Mouse (Mus musculus) cerebellum, adult 2 months (tissue): ENCODE measurements around the gene Bfsp2.

Source experiments
- CTCF ChIP-seq: fragments of 200-500 bp; IDR thresholded peaks from 2 replicates; pipeline ENCODE4 v1.5.1; 2011; ENCODE audit warnings: low read depth, mild to moderate bottlenecking, control low read depth, low read length, moderate library complexity, borderline replicate concordance; ENCODE audit not compliant: insufficient read depth
- POLR2A ChIP-seq: fragments of 200-500 bp; IDR thresholded peaks from 2 replicates; pipeline ENCODE4 v1.6.1; 2011; ENCODE audit warnings: low read length, control low read depth, borderline replicate concordance; ENCODE audit not compliant: insufficient read depth

DNA sequence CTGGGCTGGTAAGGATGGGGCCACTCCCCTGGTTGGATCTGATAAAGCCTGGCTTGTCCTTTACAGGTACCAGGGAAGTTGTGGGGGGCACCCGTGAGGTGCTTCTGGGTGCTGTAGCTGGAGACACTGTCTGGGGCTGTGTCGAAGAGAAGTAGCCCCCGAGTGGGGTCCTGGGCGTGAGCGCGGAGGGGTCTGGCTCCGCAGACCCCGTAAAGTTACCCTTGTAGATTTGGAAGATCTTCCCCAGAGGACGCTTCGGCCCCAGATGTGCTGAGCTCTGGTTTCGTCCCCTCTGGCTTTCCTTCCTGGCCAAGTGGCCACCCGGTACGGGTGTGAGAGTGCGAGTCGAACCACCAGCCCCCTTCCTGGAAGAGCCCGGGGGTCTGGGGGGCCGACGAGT, 19.1 kb upstream of the Bfsp2 start:
- TF ChIP-seq CTCF: no peak
- TF ChIP-seq POLR2A: no peak
